8 mouse cellular contexts compared by ENCODE assay signal in the genomic region with DNA sequence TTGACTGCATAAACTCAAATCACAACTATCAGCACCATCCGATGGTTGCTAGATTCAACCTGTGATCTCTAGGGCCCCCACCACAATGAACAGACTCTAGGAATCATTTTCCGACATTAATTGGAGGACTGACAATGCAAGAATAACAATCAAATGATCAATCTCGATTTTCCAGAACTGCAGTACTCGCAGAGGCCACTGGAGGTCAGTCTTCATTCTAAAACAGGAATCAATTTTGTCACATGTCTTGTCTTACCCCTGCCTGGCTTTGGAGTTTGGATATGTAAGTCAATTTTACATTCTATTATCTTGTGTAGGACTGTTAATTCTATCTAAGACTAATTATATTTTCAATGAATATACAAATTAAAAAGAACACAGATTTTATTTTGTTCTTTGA.
DNase-seq lines count a peak whose midpoint lies in the region; ATAC-seq and TF ChIP-seq lines count a peak whose summit lies in the region.
"Had no signal": no experiment of that assay in that cellular context is flagged by ENCODE, and none has a peak within 500 bp of the region (broad histone marks: within the 10 kb centered on the region; RNA-seq: fewer than 3 reads in every experiment).

No protein-coding gene starts in this region.

- H3K9me3 ChIP-seq in kidney, postnatal 0 days (replicated peaks; ENCODE audit: low read length): no peaks in the 10 kb centered on the region
- H3K9me3 ChIP-seq in kidney, embryonic 16.5 days (ENCODE audit: low read length): no peaks in the 10 kb centered on the region
- no peaks in the 10 kb centered on the region for H3K9me3 ChIP-seq in MEL (replicated peaks; ENCODE audit: insufficient read depth, low read length)
- H3K9me3 ChIP-seq in hindbrain, postnatal 0 days (ENCODE audit: low read length): no peaks in the 10 kb centered on the region
- H3K9me3 ChIP-seq: neural tube, embryonic 13.5 days had no signal

- ATAC-seq in kidney, postnatal 0 days (replicated peaks; ENCODE audit: low FRiP score, low read depth): no peak
- ATAC-seq in kidney, embryonic 16.5 days (ENCODE audit: low FRiP score, low TSS enrichment): no peak
- no peak for ATAC-seq in hindbrain, postnatal 0 days

- H3K4me1 ChIP-seq in kidney, postnatal 0 days (replicated peaks; ENCODE audit: insufficient read depth, low read length): no peaks in the 10 kb centered on the region
- no peaks in the 10 kb centered on the region for H3K4me1 ChIP-seq in kidney, embryonic 16.5 days (ENCODE audit: insufficient read depth, low read length)
- no peaks in the 10 kb centered on the region for H3K4me1 ChIP-seq in MEL (ENCODE audit: control insufficient read depth in 1 of 2, insufficient read depth in 2 of 2, low read length in 2 of 2)
- H3K4me1 ChIP-seq in hindbrain, postnatal 0 days (ENCODE audit: insufficient read depth, low read length): no peaks in the 10 kb centered on the region
- H3K4me1 ChIP-seq: neural tube, embryonic 13.5 days had no signal

- no peaks in the 10 kb centered on the region for H3K36me3 ChIP-seq in kidney, postnatal 0 days (ENCODE audit: insufficient read depth, low read length)
- H3K36me3 ChIP-seq in kidney, embryonic 16.5 days (ENCODE audit: insufficient read depth, low read length): no peaks in the 10 kb centered on the region
- no peaks in the 10 kb centered on the region for H3K36me3 ChIP-seq in MEL (ENCODE audit: control insufficient read depth in 1 of 2, insufficient read depth in 2 of 2, low read length in 2 of 2)
- no peaks in the 10 kb centered on the region for H3K36me3 ChIP-seq in hindbrain, postnatal 0 days (ENCODE audit: insufficient read depth, low read length)
- no peaks in the 10 kb centered on the region for H3K36me3 ChIP-seq in myocyte (ENCODE audit: control insufficient read depth, insufficient read depth)
- H3K36me3 ChIP-seq: neural tube, embryonic 13.5 days had no signal

- TF ChIP-seq RAD21 in MEL (IDR thresholded peaks at IDR 0.05; ENCODE audit: low read depth, low read length): peak; percentile 63

- H3ac ChIP-seq in myocyte (ENCODE audit: control insufficient read depth, insufficient read length): no peak overlapping the region

- H3K79me2 ChIP-seq in MEL (ENCODE audit: control insufficient read depth, insufficient read depth, low read length, poor library complexity) (no peaks in the 10 kb centered on the region), myocyte (ENCODE audit: control insufficient read depth, insufficient read depth) (no peaks in the 10 kb centered on the region)

- H3K27me3 ChIP-seq in kidney, postnatal 0 days (ENCODE audit: insufficient read depth, low read length): no peaks in the 10 kb centered on the region
- peaks cover 2% of the 10 kb centered on the region; the same call in 1 of the 2 replicates for H3K27me3 ChIP-seq in kidney, embryonic 16.5 days (ENCODE audit: insufficient read depth, low read length)
- H3K27me3 ChIP-seq in MEL (ENCODE audit: control insufficient read depth in 1 of 2, insufficient read depth in 2 of 2, low read length in 2 of 2): no peaks in the 10 kb centered on the region; a peak in 1 of 4 replicates
- no peaks in the 10 kb centered on the region for H3K27me3 ChIP-seq in hindbrain, postnatal 0 days (ENCODE audit: insufficient read depth, low read length)
- no peaks in the 10 kb centered on the region for H3K27me3 ChIP-seq in myocyte (ENCODE audit: control insufficient read depth, insufficient read depth, insufficient read length)
- H3K27me3 ChIP-seq: neural tube, embryonic 13.5 days had no signal

- no peak for TF ChIP-seq EP300 in MEL (IDR thresholded peaks at IDR 0.05; ENCODE audit: low read depth in 1 of 2, low read length in 2 of 2)

- H3K27ac ChIP-seq in kidney, postnatal 0 days: no peak overlapping the region
- H3K27ac ChIP-seq in kidney, embryonic 16.5 days (ENCODE audit: low read length): no peak overlapping the region
- H3K27ac ChIP-seq in MEL (ENCODE audit: control insufficient read depth, low read depth, low read length): no peak overlapping the region
- H3K27ac ChIP-seq in hindbrain, postnatal 0 days: no peak overlapping the region
- H3K27ac ChIP-seq: neural tube, embryonic 13.5 days had no signal

- TF ChIP-seq POLR2A in MEL (IDR thresholded peaks at IDR 0.05; ENCODE audit: control insufficient read depth in 1 of 2, insufficient read depth in 1 of 2, low read depth in 1 of 2, low read length in 2 of 2, poor library complexity in 1 of 2) (no peak), myocyte (IDR thresholded peaks at IDR 0.05; ENCODE audit: insufficient read length, low read depth) (no peak)

- TF ChIP-seq CTCF in kidney, postnatal 0 days (IDR thresholded peaks at IDR 0.05; ENCODE audit: low read depth): peak; percentile 82
- TF ChIP-seq CTCF in MEL (IDR thresholded peaks at IDR 0.05 in 2 of 3, conservative IDR thresholded peaks at IDR 0.05 in 1 of 3; ENCODE audit: control insufficient read depth in 1 of 3, insufficient read depth in 1 of 3, low read depth in 2 of 3, low read length in 3 of 3, poor library complexity in 1 of 3, severe bottlenecking in 1 of 3): peak; percentile 10 to 80 (median 69); a peak in 4 of 6 replicates
- peak; percentile 78 for TF ChIP-seq CTCF in hindbrain, postnatal 0 days (IDR thresholded peaks at IDR 0.05; ENCODE audit: low read depth)

- 9% methylated on average over 4 of the region's 4 CpGs for WGBS in kidney, postnatal 0 days
- WGBS in kidney, embryonic 16.5 days: 14% methylated on average over 4 of the region's 4 CpGs
- 16% methylated on average over 4 of the region's 4 CpGs for WGBS in hindbrain, postnatal 0 days

- DNase-seq in kidney, postnatal 0 days (ENCODE audit: low spot score): peak; percentile 37
- peak; percentile 49 for DNase-seq in CD4-positive, CD25-positive, alpha-beta regulatory T cell, adult 2 months (ENCODE audit: low read depth, low spot score)
- peak; percentile 37 for DNase-seq in MEL (ENCODE audit: low read depth, low spot score)
- peak; percentile 63 for DNase-seq in hindbrain, postnatal 0 days (ENCODE audit: low spot score)
- DNase-seq in spleen, postnatal 36 days (ENCODE audit: low spot score in 2 of 2): no peak

- H3K9ac ChIP-seq in kidney, postnatal 0 days (ENCODE audit: low read depth, low read length): no peak overlapping the region
- no peak overlapping the region for H3K9ac ChIP-seq in kidney, embryonic 16.5 days (replicated peaks; ENCODE audit: low read length)
- H3K9ac ChIP-seq in MEL (ENCODE audit: control insufficient read depth, low read depth, low read length, poor library complexity, severe bottlenecking): no peak overlapping the region
- no peak overlapping the region for H3K9ac ChIP-seq in hindbrain, postnatal 0 days (replicated peaks; ENCODE audit: low read length)
- H3K9ac ChIP-seq: neural tube, embryonic 13.5 days had no signal

- no peak overlapping the region for H3K4me2 ChIP-seq in kidney, postnatal 0 days (ENCODE audit: low read length)
- no peak overlapping the region for H3K4me2 ChIP-seq in kidney, embryonic 16.5 days (replicated peaks; ENCODE audit: low read depth, low read length)
- H3K4me2 ChIP-seq in hindbrain, postnatal 0 days (ENCODE audit: low read depth, low read length): no peak overlapping the region
- no peak overlapping the region for H3K4me2 ChIP-seq in myocyte (ENCODE audit: low read depth)
- H3K4me2 ChIP-seq: neural tube, embryonic 13.5 days had no signal

- H3K4me3 ChIP-seq in kidney, postnatal 0 days (replicated peaks; ENCODE audit: low read depth, low read length): no peak overlapping the region
- H3K4me3 ChIP-seq in kidney, embryonic 16.5 days (ENCODE audit: low read length): no peak overlapping the region
- no peak overlapping the region for H3K4me3 ChIP-seq in MEL (ENCODE audit: control insufficient read depth in 1 of 2, insufficient read depth in 1 of 2, low read depth in 2 of 2, low read length in 2 of 2)
- H3K4me3 ChIP-seq in hindbrain, postnatal 0 days (ENCODE audit: low read length): no peak overlapping the region
- no peak overlapping the region for H3K4me3 ChIP-seq in myocyte
- H3K4me3 ChIP-seq: neural tube, embryonic 13.5 days had no signal

TF ChIP-seq in MEL, 35 proteins besides CTCF, POLR2A, EP300 and RAD21 (continues in another document):
- TF ChIP-seq POLR2AphosphoS5 (IDR thresholded peaks at IDR 0.05; ENCODE audit: borderline replicate concordance, low read depth, low read length): no peak
- TF ChIP-seq GABPA (IDR thresholded peaks at IDR 0.05; ENCODE audit: low read depth, low read length): no peak
- no peak for TF ChIP-seq MYB (IDR thresholded peaks at IDR 0.05; ENCODE audit: low read depth, low read length)
- TF ChIP-seq E2F4 (IDR thresholded peaks at IDR 0.05; ENCODE audit: borderline replicate concordance, low read depth, low read length): no peak
- peak; percentile 57 for TF ChIP-seq SMC3 (IDR thresholded peaks at IDR 0.05; ENCODE audit: low read depth, low read length)
- no peak for TF ChIP-seq MYC (IDR thresholded peaks at IDR 0.05; ENCODE audit: low read depth, low read length)
- TF ChIP-seq ZC3H11A (IDR thresholded peaks at IDR 0.05; ENCODE audit: low read depth, low read length): peak; percentile 12; the same call in 1 of the 2 replicates
- TF ChIP-seq CHD1 (IDR thresholded peaks at IDR 0.05; ENCODE audit: low read depth, low read length): no peak
- TF ChIP-seq MAX (IDR thresholded peaks at IDR 0.05; ENCODE audit: low read length): no peak
- no peak for TF ChIP-seq ZMIZ1 (IDR thresholded peaks at IDR 0.05; ENCODE audit: low read depth, low read length)
- TF ChIP-seq BHLHE40 (IDR thresholded peaks at IDR 0.05; ENCODE audit: borderline replicate concordance, low read depth, low read length): no peak
- TF ChIP-seq CHD2 (IDR thresholded peaks at IDR 0.05; ENCODE audit: low read length): no peak

TF ChIP-seq in myocyte, 11 proteins besides CTCF, POLR2A, EP300 and RAD21:
- TF ChIP-seq MYOD1 (IDR thresholded peaks at IDR 0.05; ENCODE audit: control insufficient read depth in 1 of 3, insufficient read length in 2 of 3, low read depth in 2 of 3) (no peak), SRF (IDR thresholded peaks at IDR 0.05; ENCODE audit: control insufficient read depth, insufficient read length, low read depth) (no peak), USF1 (IDR thresholded peaks at IDR 0.05; ENCODE audit: low read depth) (peak; percentile 29), CEBPB (IDR thresholded peaks at IDR 0.05; ENCODE audit: insufficient read depth, poor library complexity, severe bottlenecking) (no peak)

Comparison
In these comparisons a context has a peak if more than half of its experiments do, and no peak if none do; other contexts are left out.
1. DNase-seq: peak in kidney, postnatal 0 days (single experiment), CD4-positive, CD25-positive, alpha-beta regulatory T cell, adult 2 months (single experiment), MEL (single experiment) and hindbrain, postnatal 0 days (single experiment); none in spleen, postnatal 36 days (0 of 2).
2. Peak in every context shown above with its lines, with median percentiles within 50 percentile points of each other: CTCF ChIP-seq.